Mouse (Mus musculus): ENCODE results near the gene Alad.

The Alad gene

GRCm38 (mm10) chr4:62519849-62520233, at the start of gene Alad:
Gene Alad (minus strand): TSS chr4:62519918.
- in situ Hi-C loops (cut with MboI, MseI): no loop called here

GRCm38 (mm10) chr4:62568359-62568758, 48.6 kb upstream of the Alad start:
- in situ Hi-C loops (cut with MboI, MseI): loop anchor here (5.0 kb wide), 1 partner anchor 34 kb away; no protein-coding TSS in a partner anchor

GRCm38 (mm10) chr4:62567696-62568095, 48.0 kb upstream of the Alad start:
- in situ Hi-C loops (cut with MboI, MseI): loop anchor here (5.0 kb wide), 1 partner anchor 35 kb away; no protein-coding TSS in a partner anchor

GRCm38 (mm10) chr4:62566530-62566929, 46.8 kb upstream of the Alad start:
- in situ Hi-C loops (cut with MboI, MseI): loop anchor here (5.0 kb wide), 1 partner anchor 36 kb away; no protein-coding TSS in a partner anchor

- in situ Hi-C loops (cut with MboI, MseI): loop anchor here (5.0 kb wide), 2 partner anchors 135 to 195 kb away; no protein-coding TSS in a partner anchor
Observed at GRCm38 (mm10) chr4:62562006-62562405, 42.3 kb upstream of the Alad start.

- in situ Hi-C loops (cut with MboI, MseI): loop anchor here (5.0 kb wide), 2 partner anchors 136 to 196 kb away; no protein-coding TSS in a partner anchor
Observed at GRCm38 (mm10) chr4:62561630-62562001, 41.9 kb upstream of the Alad start.

- in situ Hi-C loops (cut with MboI, MseI): loop anchor here (5.0 kb wide), 2 partner anchors 136 to 196 kb away; no protein-coding TSS in a partner anchor
Observed at GRCm38 (mm10) chr4:62560963-62561629, 41.4 kb upstream of the Alad start.

- in situ Hi-C loops (cut with MboI, MseI): loop anchor here (5.0 kb wide), 2 partner anchors 137 to 197 kb away; no protein-coding TSS in a partner anchor
Observed at GRCm38 (mm10) chr4:62559797-62560329, 40.1 kb upstream of the Alad start, which contains the start of gene Rgs3. Gene Rgs3 (plus strand): TSS chr4:62559847.

- in situ Hi-C loops (cut with MboI, MseI): no loop called here
Observed at GRCm38 (mm10) chr4:62557436-62557835, 37.7 kb upstream of the Alad start.

GRCm38 (mm10) chr4:62551966-62552365, 32.2 kb upstream of the Alad start:
- in situ Hi-C loops (cut with MboI, MseI): no loop called here

GRCm38 (mm10) chr4:62544801-62545200, 25.1 kb upstream of the Alad start:
- in situ Hi-C loops (cut with MboI, MseI): no loop called here

- in situ Hi-C loops (cut with MboI, MseI): no loop called here
Observed at GRCm38 (mm10) chr4:62543782-62544181, 24.1 kb upstream of the Alad start.

- in situ Hi-C loops (cut with MboI, MseI): no loop called here
Observed at GRCm38 (mm10) chr4:62541802-62542201, 22.1 kb upstream of the Alad start.

GRCm38 (mm10) chr4:62533729-62534128, 14.0 kb upstream of the Alad start:
- in situ Hi-C loops (cut with MboI, MseI): no loop called here

GRCm38 (mm10) chr4:62527655-62528054, 7.9 kb upstream of the Alad start:
- in situ Hi-C loops (cut with MboI, MseI): no loop called here

GRCm38 (mm10) chr4:62526256-62526655, 6.5 kb upstream of the Alad start:
- in situ Hi-C loops (cut with MboI, MseI): no loop called here

GRCm38 (mm10) chr4:62525489-62525811, 5.7 kb upstream of the Alad start:
- in situ Hi-C loops (cut with MboI, MseI): no loop called here

GRCm38 (mm10) chr4:62524651-62525488, 5.2 kb upstream of the Alad start, which contains the start of the genes Pole3 and 4933430I17Rik:
Gene Pole3 (minus strand): TSS chr4:62525068.
Gene 4933430I17Rik (plus strand): TSS chr4:62525369.
- in situ Hi-C loops (cut with MboI, MseI): no loop called here

- in situ Hi-C loops (cut with MboI, MseI): no loop called here
Observed at GRCm38 (mm10) chr4:62520892-62521400, 1.2 kb upstream of the Alad start.

- in situ Hi-C loops (cut with MboI, MseI): no loop called here
Observed at GRCm38 (mm10) chr4:62519122-62519848, 433 bp downstream of the Alad start.

GRCm38 (mm10) chr4:62518416-62519121, 1.1 kb downstream of the Alad start:
- in situ Hi-C loops (cut with MboI, MseI): no loop called here
